Mouse (Mus musculus) embryonic fibroblast, embryonic 13.5 days (primary cell): ENCODE data around the gene Umodl1. TPM values are rescaled to one million over a fixed set of nuclear protein-coding genes. Genes with fewer than 3 reads are reported as not detected.

Experiments used
- H3K27ac ChIP-seq: 2 replicates; pipeline ENCODE4 v1.5.1; 2012; ENCODE audit warnings: low read length, control low read depth, inconsistent platforms; ENCODE audit not compliant: insufficient read depth
- H3K4me1 ChIP-seq: 2 replicates; pipeline ENCODE4 v1.6.1; 2011; ENCODE audit warnings: low read length; ENCODE audit not compliant: control insufficient read depth, insufficient read depth
- H3K4me3 ChIP-seq: 2 replicates; pipeline ENCODE4 v1.5.1; 2011; ENCODE audit warnings: mild to moderate bottlenecking, control low read depth, low read length; ENCODE audit not compliant: insufficient read depth
- CTCF ChIP-seq: IDR thresholded peaks from 2 replicates; pipeline ENCODE4 v1.5.1; 2011; ENCODE audit warnings: mild to moderate bottlenecking, control low read depth, low read length, moderate library complexity, borderline replicate concordance; ENCODE audit not compliant: insufficient read depth
- POLR2A ChIP-seq: IDR thresholded peaks from 2 replicates; pipeline ENCODE4 v1.6.1; 2011; ENCODE audit warnings: low read depth, mild to moderate bottlenecking, control low read depth, low read length, moderate library complexity
- polyA plus RNA-seq: library from polyadenylated mRNA; stranded (reverse); fragments of >200 nt; gene quantifications from 2 replicates; pipeline ENCODE4 v1.2.4, GENCODE M21; 2011; ENCODE audit warnings: low read depth; ENCODE audit not compliant: missing spikeins, insufficient read length

The Umodl1 gene
- polyA plus RNA-seq, 1 experiment: not detected

GRCm38 (mm10) chr17:30938554-30938953 is 15.9 kb upstream of the Umodl1 start:
- Histone ChIP-seq H3K27ac (no peak overlapping the region), H3K4me1 (no peaks in the 10 kb centered on the region), H3K4me3 (no peak overlapping the region)
- TF ChIP-seq POLR2A (no peak), CTCF (no peak)

GRCm38 (mm10) chr17:30948382-30948781 is 6.1 kb upstream of the Umodl1 start:
- no peaks in the 10 kb centered on the region for H3K4me1 ChIP-seq

GRCm38 (mm10) chr17:30950780-30951179 is 3.7 kb upstream of the Umodl1 start:
- Histone ChIP-seq H3K27ac (no peak overlapping the region), H3K4me3 (no peak overlapping the region), H3K4me1 (no peaks in the 10 kb centered on the region)
- TF ChIP-seq CTCF (no peak), POLR2A (no peak)

More at GRCm38 (mm10) chr17:30948382-30948781, 6.1 kb upstream of the Umodl1 start:
- no peak overlapping the region for H3K27ac ChIP-seq
- TF ChIP-seq CTCF (no peak), POLR2A (no peak)
- no peak overlapping the region for H3K4me3 ChIP-seq

- no peak overlapping the region for H3K27ac ChIP-seq
- H3K4me1 ChIP-seq: no peaks in the 10 kb centered on the region
- no peak overlapping the region for H3K4me3 ChIP-seq
- no peak for TF ChIP-seq POLR2A
Observed at GRCm38 (mm10) chr17:30951600-30951999, 2.8 kb upstream of the Umodl1 start.

GRCm38 (mm10) chr17:30961936-30962592 is 7.6 kb downstream of the Umodl1 start:
- no peak for TF ChIP-seq POLR2A
- TF ChIP-seq CTCF: no peak
- no peak overlapping the region for H3K27ac ChIP-seq
- H3K4me3 ChIP-seq: no peak overlapping the region
- H3K4me1 ChIP-seq: no peaks in the 10 kb centered on the region

- no peak for TF ChIP-seq POLR2A
- H3K4me1 ChIP-seq: no peaks in the 10 kb centered on the region
- H3K4me3 ChIP-seq: no peak overlapping the region
- H3K27ac ChIP-seq: no peak overlapping the region
Observed at GRCm38 (mm10) chr17:30962880-30963279, 8.4 kb downstream of the Umodl1 start.

- no peak overlapping the region for H3K4me3 ChIP-seq
- no peak for TF ChIP-seq POLR2A
- no peak for TF ChIP-seq CTCF
- H3K4me1 ChIP-seq: no peaks in the 10 kb centered on the region
- no peak overlapping the region for H3K27ac ChIP-seq
Observed at GRCm38 (mm10) chr17:30969983-30970382, 15.5 kb downstream of the Umodl1 start.

- no peak for TF ChIP-seq CTCF
- TF ChIP-seq POLR2A: no peak
- Histone ChIP-seq H3K4me1 (no peaks in the 10 kb centered on the region), H3K27ac (no peak overlapping the region), H3K4me3 (no peak overlapping the region)
Observed at GRCm38 (mm10) chr17:30971877-30972276, 17.4 kb downstream of the Umodl1 start.

GRCm38 (mm10) chr17:30973332-30973731 is 18.9 kb downstream of the Umodl1 start:
- TF ChIP-seq CTCF (no peak), POLR2A (no peak)

GRCm38 (mm10) chr17:30977290-30977689 is 22.9 kb downstream of the Umodl1 start:
- Histone ChIP-seq H3K27ac (no peak overlapping the region), H3K4me3 (no peak overlapping the region), H3K4me1 (no peaks in the 10 kb centered on the region)
- TF ChIP-seq CTCF (no peak), POLR2A (no peak)

More at GRCm38 (mm10) chr17:30973332-30973731, 18.9 kb downstream of the Umodl1 start:
- Histone ChIP-seq H3K4me3 (no peak overlapping the region), H3K4me1 (no peaks in the 10 kb centered on the region), H3K27ac (no peak overlapping the region)

GRCm38 (mm10) chr17:30978556-30978955 is 24.1 kb downstream of the Umodl1 start:
- Histone ChIP-seq H3K4me1 (no peaks in the 10 kb centered on the region), H3K27ac (no peak overlapping the region), H3K4me3 (no peak overlapping the region)
- no peak for TF ChIP-seq POLR2A
- TF ChIP-seq CTCF: no peak
